Mouse (Mus musculus) left cerebral cortex, postnatal 36 days (tissue): ENCODE data around the gene Fhit. TPM values are rescaled to one million over a fixed set of nuclear protein-coding genes. Genes with fewer than 3 reads are reported as not detected.

Experiments used
- DNase-seq, 2 experiments: peaks; one replicate each; pipeline ENCODE4 v3.0.0; 2021 to 2022; ENCODE audit warnings: low spot score in 2 of 2, mixed read lengths in 1 of 2
- intact Hi-C: fragments of 180-260 bp; cut with DNase I; formaldehyde crosslinking; loops from one replicate; pipeline ENCODE4 v1.15.1; 2025
- total RNA-seq, 2 experiments: library from RNA; stranded (reverse); gene quantifications; 2 replicates each; pipeline ENCODE4 v1.2.3; 2021

Gene Fhit
- total RNA-seq, 2 experiments from 2014 or later = 5.3 to 6.2 TPM

DNA sequence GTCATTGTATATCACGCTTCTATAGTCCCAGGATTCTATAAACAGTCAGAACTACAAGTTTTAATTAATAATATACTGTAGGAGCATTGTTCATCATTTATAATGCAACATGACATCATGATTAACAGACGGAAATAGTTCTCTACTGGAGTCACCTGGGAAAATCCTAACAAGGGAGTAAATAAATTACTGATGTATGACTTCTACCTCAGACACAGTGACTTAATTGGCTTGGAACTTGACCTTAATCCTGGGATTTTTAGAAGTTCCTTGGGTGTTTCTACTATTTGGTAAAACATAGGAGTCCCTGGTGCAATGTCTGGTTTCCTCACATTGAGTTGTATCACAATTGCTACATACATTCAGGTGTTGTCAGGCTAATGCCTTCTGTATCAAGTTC lies 613.2 kb downstream of the Fhit start:
- intact Hi-C loops = no loop called here
- DNase-seq = no peak

GRCm38 (mm10) chr14:10545916-10546315 lies 615.9 kb downstream of the Fhit start:
- DNase-seq = no peak
- intact Hi-C loops = no loop called here

DNA sequence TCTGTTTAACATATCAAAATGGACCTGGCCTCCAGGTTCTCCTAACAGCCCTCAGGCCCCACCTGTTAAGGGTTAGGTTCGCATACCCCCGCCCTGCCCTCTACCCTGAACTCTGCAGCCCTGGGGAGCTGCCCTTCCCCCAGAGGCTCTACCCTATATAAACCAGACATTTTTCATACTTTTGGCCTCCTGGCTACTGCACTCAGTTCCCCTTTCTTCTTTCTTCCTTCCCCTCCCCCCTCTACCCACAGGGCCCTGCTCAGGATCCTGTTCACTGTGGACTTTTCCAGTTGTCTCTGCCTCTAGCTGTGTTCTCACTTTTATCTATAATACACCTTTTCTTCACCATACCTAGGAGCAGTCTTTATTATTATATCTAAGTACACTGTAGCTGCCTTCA lies 627.0 kb downstream of the Fhit start:
- DNase-seq = no peak
- intact Hi-C loops = no loop called here

DNA sequence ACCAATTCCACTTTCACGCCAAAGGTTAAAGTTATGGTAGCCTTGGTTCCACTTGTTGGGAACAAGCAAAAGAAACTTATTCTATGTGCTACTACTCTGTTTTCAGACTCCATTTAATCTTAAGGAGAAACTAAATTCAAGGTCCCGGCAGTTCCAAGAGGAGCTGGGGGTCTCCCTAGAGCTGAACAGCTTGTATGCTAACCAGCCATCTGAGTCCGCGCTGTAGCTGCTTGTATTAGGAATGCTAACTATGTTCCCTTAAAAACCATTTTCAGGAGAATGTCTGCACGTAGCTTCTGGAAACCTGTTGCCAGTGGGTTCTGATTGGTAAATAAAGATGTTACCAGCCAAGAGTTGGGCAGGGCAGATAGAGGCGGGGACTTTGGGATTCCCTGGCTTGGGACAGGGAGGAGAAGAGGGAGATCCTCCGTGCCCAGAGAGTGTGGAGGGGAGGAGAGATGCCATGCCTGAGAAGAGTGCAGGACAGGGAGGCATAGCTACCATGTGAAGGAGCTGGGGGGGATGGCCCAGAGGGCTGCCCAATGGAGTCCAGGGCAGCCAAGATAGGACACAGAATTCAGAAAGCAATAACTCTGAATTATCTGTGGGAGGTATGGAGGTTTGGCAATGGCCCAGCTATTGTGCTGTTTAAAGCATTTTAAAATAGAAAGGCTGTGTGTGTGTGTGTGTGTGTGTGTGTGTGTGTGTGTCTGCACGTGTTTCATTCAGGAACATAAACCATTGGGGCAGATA lies 629.9 kb downstream of the Fhit start:
- intact Hi-C loops = no loop called here
- no peak for DNase-seq

DNA sequence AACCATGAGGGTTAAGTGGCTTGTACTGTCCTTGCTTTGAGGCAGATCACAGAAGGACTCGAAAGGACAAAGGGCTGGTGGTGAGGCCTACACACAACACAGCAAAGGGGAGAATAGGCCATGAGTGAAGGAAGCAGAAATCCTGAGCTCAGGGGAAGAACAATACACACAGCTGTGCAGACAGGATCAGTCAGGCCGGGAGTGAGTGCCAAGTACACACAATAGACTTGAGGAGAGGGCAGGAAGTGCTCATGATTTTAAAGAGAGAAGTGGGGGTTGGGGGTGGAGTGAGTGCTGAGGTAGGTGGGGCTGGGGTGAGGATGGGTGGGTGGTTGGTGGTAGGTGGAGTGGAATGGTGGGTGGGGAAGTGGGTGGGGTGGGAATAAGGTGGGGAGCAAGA lies 635.0 kb downstream of the Fhit start:
- intact Hi-C loops = no loop called here

DNA sequence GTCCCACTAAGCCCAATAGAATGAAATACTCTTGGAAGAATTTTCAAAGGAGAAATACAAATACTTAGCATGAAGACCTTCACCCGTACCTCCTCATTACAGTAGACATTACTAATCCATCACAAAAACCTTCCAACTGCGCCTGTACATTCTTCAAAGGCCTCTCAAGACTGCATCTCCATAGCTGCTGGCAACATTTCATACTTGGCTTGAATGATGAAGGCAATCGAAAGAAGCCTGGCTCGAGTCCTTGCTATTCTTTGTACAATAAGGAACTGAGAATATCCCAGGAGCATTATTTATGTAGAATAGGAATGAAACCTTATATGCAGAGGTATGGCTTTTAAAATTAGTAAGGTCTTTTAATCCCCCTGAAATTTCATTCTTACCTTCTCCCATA lies 636.0 kb downstream of the Fhit start:
- no peak for DNase-seq

More for the DNA sequence above, 635.0 kb downstream of the Fhit start:
- DNase-seq = no peak

GRCm38 (mm10) chr14:10514026-10514425 lies 647.8 kb downstream of the Fhit start:
- intact Hi-C loops = no loop called here
- DNase-seq = no peak

More for the DNA sequence above, 636.0 kb downstream of the Fhit start:
- intact Hi-C loops = no loop called here

GRCm38 (mm10) chr14:10509252-10509651 lies 652.6 kb downstream of the Fhit start:
- no peak for DNase-seq
- intact Hi-C loops = no loop called here

DNA sequence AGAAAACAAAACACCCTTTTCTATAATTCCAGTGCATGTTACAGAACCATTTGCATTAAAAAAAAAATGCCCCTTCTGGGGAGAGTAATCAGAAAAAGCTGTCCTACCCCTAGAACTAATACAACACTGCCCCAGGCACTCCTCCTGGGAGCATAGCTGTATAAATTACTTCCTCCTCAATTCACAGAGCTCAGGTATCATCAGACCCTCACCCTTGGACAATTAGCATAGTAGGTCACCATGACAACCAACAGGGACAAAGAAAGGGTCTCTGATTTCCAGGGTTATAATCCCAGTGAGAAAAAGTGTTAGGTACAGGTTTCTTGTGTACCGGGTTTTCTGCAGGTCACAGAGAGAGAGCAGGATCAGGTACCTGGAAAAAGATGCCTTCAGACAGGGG lies 654.3 kb downstream of the Fhit start:
- DNase-seq = no peak
- intact Hi-C loops = no loop called here

- intact Hi-C loops = no loop called here
- no peak for DNase-seq
Measured at GRCm38 (mm10) chr14:10485798-10486197, 676.0 kb downstream of the Fhit start.

DNA sequence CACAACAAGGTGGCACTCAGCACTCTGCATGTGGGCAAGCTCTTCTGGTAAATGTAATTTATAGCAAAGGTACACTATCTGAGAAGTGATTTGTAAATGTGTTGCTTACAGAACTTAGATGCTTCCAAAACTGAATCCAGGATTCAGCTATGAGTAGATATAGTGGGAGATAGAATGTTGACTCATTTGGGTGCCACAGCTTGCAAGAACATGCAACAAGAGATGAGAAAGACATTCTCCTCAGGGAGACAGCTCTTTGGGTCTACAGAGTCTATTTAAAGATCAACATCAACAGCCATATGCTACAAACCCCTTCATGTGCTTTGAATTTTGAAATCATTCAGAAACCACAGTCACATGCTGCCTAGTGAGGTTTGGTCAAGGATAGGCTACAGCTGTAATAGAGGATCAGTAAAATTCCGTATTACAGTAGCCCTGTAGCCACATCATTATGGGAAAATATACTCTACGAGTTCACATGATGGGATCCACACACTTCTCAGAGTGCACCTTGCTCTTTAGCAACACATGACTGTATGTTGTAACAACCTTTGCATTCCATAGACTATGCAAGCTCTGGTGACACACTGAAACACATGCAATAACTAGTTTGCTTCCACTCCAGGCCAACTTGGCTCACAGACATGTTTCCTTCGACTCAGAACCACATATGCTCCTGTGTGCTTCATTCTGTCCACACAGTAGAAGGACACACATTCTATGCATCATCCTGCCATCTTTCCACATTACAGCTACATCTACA lies 678.8 kb downstream of the Fhit start:
- intact Hi-C loops = no loop called here
- DNase-seq = no peak

GRCm38 (mm10) chr14:10481370-10481769 lies 680.5 kb downstream of the Fhit start:
- DNase-seq = no peak
- intact Hi-C loops = no loop called here

DNA sequence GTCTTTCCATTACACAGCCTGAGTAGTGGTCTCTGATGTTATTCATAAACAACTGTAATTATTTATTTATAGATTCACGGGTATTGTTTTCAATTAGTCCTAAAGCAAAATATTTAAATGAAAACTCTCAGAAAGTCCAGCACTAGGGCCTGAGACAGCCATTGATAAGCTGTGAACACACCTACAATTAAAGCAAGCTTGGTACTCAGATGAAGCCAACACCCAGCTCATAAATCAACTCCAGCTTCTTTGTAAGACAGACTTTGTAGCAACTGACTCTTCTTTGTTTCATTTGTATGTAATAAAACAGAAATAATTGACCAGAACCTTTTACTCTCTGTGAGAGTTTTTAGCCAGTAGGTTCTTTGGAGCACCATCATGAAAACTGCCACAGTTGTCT lies 681.2 kb downstream of the Fhit start:
- intact Hi-C loops = no loop called here
- DNase-seq = no peak

DNA sequence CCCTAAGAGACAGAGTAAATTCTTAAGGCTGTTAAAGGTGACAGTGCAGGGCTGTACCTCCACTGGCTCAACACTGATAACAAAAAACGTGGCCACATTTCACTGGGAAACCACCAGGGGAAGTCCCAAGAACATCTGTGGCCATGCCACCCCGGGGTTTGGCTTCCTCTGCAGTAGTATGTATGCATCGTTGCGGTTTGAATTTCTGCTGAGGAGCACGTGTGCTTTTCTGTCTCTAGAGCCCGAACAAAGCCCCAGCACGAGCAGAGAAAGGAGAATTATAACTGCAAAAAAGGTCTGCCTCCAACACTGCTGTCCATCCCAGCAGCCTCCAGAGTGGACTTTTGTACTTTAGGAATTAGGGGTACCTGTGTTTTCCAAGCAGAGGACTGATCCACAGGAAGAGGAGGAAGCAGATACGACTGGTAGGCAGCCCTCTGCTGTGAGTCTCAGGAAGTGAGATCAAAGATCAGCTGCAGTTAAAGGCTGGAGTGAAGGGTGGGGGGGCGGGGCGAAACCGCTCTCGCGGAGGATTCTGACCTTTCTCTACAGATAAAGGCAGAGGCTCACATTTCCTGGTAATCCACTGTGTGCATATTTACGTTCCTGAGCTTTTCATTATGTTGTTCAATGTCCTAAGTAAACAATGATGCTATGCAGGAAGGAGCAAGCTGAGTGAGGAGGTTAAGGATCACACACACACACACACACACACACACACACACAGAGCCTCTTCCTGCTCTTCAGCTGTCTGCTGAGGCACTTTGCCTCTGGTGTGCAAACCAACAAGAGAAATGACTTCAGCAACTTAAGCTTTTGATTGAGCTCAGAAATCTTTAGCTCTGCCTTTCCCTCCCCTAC lies 708.6 kb downstream of the Fhit start:
- peak in 1 of 2 experiments; percentile 5 for DNase-seq

GRCm38 (mm10) chr14:10452234-10452633 lies 709.6 kb downstream of the Fhit start:
- DNase-seq = no peak
- intact Hi-C loops = no loop called here

More for the DNA sequence above, 708.6 kb downstream of the Fhit start:
- intact Hi-C loops = no loop called here

- no peak for DNase-seq
- intact Hi-C loops = no loop called here
Measured at GRCm38 (mm10) chr14:10445360-10445759, 716.5 kb downstream of the Fhit start.

DNA sequence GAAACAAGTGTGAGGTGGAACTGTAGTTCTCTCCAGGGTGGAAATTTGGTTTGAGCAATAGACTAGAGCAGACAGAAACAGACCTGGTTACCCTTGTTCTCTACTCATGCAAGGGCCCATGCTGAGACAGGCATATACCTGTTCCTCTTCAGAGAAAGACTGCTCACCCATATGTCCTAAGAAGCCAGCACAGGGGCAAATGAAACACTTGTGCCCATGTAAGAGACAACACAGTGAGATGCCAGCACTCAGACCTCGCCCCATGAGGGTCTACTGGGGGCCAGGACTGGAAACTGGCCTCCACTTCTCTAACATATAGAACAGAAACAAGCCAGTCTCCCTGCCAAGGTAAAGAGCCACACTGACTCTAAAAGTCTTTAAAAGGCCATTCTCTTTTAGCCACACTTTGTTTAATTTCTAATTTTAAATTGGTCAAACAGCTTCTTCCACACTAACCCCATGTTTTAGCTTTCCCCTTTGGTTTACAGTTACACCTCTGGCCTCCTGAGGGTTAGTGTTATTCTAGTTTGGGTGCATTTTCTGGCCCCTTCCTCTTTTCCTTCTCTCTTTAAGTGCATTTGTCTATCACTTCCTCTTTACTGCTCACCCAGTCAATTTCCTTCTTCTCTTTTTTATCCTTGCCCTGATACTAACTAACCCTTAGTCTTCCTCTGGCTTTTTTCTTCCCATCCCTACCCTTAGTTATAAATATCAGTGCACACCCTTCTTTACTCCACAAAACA lies 722.7 kb downstream of the Fhit start:
- no peak for DNase-seq
- intact Hi-C loops = no loop called here

- intact Hi-C loops = no loop called here
- no peak for DNase-seq
Measured at GRCm38 (mm10) chr14:10436193-10436592, 725.6 kb downstream of the Fhit start.

DNA sequence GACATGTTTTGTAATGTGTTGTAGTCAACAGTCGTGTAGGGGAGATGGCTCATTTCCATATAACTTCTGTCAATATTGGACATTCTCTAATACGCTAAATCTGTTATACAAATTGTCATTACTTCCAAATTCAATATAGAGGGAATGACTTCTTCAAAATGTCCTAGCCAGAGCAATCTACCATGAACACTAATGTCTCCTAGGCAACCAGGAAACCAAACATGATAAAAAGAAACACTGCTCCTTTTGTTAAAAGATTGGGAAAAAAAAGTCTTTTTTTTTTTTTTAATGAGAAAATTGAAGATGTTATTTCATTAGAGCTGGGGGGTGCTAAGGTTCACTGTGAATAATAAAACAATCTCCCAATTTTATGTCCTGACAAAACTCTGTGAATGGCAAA lies 729.3 kb downstream of the Fhit start:
- intact Hi-C loops = no loop called here
- no peak for DNase-seq
